Mouse (Mus musculus): ENCODE measurements around the gene Defb26.

Defb26 gene

DNA sequence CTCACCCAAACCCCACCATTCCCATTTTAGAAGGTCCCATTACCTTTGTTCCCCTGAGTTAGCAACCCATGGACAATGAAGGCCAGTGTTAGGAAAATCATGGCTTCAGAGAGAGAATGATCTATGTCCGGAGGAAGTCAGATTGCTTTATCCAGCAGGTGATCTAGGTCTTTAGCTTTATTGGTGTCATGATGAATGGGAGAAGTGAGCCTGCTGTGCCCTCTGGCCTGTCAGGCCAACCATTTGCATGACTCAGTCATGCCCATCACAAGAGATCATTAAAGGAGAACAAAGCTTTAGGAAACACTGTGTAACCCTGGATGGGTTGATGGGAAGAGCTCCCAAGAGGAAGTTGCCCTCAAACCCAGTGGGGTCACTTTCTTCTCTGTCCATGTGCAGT, at the start of gene Defb26:
Gene Defb26, minus strand, starts transcription at position 101 of the 400 bp plus-strand sequence.
- DNase-seq (ENCODE audit: low read depth in 1 of 2, low spot score in 2 of 2): no peak

- no peak for DNase-seq (ENCODE audit: low read depth in 1 of 2, low spot score in 2 of 2)
Measured at GRCm38 (mm10) chr2:152556655-152557054, 45.2 kb upstream of the Defb26 start.

- no peak for DNase-seq (ENCODE audit: low read depth in 1 of 2, low spot score in 2 of 2)
Measured at GRCm38 (mm10) chr2:152553774-152554423, 42.4 kb upstream of the Defb26 start.

- DNase-seq (ENCODE audit: low read depth in 1 of 2, low spot score in 2 of 2): no peak
Measured at GRCm38 (mm10) chr2:152548124-152548523, 36.6 kb upstream of the Defb26 start.

- DNase-seq (ENCODE audit: low read depth in 1 of 2, low spot score in 2 of 2): no peak
Measured at GRCm38 (mm10) chr2:152544691-152545090, 33.2 kb upstream of the Defb26 start.

- DNase-seq (ENCODE audit: low read depth in 1 of 2, low spot score in 2 of 2): no peak
Measured at GRCm38 (mm10) chr2:152543478-152543877, 32.0 kb upstream of the Defb26 start.

DNA sequence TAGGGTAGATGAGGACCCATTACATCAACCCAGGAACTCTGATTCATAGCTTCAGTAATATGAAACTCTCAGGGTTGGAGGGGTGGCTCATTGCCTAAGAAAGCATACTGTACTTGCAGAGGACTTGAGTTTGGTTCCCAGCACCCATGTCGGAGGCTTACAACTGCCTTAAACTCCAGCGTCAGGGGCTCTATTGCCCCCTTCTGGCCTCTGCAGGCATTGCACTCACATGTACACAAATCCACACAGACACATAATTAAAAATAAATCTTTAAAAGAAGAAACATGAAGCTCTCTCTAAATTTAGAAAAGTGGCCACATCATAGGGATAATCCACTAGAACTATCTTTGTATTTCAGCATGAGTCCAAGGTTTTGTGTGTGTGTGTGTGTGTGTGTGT, 31.4 kb upstream of the Defb26 start:
- no peak for DNase-seq (ENCODE audit: low read depth in 1 of 2, low spot score in 2 of 2)

- peak; percentile 3 to 16 for DNase-seq (ENCODE audit: low read depth in 1 of 2, low spot score in 2 of 2)
Measured at GRCm38 (mm10) chr2:152541979-152542378, 30.5 kb upstream of the Defb26 start.

- DNase-seq (ENCODE audit: low read depth in 1 of 2, low spot score in 2 of 2): no peak
Measured at GRCm38 (mm10) chr2:152539944-152540710, 28.6 kb upstream of the Defb26 start, which contains the start of gene Defb29. Gene Defb29 (minus strand): TSS chr2:152540098.

- no peak for DNase-seq (ENCODE audit: low read depth in 1 of 2, low spot score in 2 of 2)
Measured at GRCm38 (mm10) chr2:152517981-152518380, 6.5 kb upstream of the Defb26 start, which contains the start of gene Defb28. Gene Defb28 (plus strand): TSS chr2:152518255.

DNA sequence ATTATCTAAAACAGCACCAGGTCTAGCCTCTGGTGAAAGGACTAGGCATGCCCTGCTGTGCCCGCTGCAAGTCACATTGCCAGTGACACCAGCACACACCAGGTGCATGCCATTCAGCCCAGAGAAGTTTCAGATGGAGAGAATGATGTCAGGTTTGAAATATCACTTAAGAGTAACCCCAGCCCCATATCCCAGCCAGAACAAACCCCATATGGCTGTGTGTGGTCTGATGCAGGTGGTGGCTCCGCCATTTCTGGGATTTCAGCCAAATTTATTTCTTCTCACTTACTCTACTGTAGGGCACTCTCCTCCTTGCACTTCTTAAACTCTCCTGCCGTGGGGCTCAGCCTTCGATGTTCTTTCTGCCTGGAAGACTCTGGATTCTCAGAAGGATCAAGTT, 4.6 kb upstream of the Defb26 start:
- DNase-seq (ENCODE audit: low read depth in 1 of 2, low spot score in 2 of 2): no peak

DNA sequence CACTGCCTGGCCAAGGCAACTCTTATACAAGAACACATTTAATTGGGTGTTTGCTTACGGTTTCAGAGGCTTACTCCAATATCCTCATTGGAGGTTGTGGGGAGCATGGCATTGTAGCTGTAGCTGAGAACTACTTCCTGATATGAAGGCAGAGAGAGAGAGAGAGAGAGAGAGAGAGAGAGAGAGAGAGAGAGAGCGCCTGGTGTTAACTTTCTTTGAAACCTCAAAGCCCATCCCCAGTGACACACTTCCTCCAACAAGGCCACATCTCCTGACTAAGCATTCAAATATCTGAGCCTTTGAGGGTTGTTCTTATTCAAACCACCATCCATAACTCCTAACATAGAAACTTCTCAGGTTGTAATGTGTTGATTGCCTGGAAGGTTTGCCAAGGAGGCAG, 7.5 kb downstream of the Defb26 start:
- no peak for DNase-seq (ENCODE audit: low read depth in 1 of 2, low spot score in 2 of 2)

GRCm38 (mm10) chr2:152500863-152501229, 10.6 kb downstream of the Defb26 start:
- no peak for DNase-seq (ENCODE audit: low read depth in 1 of 2, low spot score in 2 of 2)

DNA sequence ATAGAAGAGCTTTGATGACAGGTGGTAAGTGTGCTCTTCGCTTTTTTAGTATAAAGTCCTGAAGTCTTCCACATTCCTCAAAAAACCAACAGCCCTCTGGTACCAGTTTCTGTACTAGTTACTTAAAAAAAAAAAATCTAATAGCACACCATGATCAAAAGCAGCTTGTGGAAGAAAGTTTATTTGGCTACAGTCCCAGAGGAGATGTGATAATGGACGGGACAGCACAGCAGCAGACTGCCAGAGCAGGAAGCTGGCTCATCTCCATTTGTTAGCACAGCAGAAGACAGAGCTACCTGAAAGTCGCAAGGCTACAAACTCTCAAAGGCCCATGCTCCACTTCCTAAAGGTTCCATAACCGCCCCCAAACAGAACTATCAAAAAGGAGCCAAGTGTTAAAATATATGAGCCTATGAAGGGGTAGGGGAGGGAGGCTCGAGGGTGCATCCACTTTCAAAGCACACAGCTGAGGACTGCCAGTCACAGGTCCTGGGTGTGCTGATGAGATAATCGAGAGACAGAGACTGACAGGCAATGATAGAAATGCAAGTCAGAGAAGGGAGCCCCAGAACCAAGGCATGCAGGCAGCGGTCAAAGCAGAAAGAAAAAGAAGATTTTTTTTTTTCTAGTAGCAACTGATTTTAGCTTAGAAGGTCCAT, 11.2 kb downstream of the Defb26 start:
- no peak for DNase-seq (ENCODE audit: low read depth in 1 of 2, low spot score in 2 of 2)

DNA sequence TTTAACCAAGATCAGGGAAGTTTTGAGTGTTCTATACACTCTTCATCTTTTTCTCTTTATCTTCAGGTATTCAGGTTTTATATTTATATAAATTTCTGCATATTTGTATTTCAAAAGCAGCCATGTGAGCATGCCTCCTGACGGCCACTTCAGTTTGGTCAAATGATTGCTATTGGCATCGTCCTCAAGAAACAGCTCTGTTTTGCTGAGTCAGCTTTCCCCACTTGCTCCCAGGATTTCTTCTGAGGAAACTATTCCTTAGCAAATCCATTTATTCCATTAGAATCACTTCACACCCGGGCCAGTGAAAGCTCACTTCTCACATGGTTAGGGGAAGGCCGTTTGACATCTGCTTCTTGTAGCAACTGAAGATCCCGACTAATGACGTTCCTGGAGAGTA, 13.5 kb downstream of the Defb26 start:
- no peak for DNase-seq (ENCODE audit: low read depth in 1 of 2, low spot score in 2 of 2)

DNA sequence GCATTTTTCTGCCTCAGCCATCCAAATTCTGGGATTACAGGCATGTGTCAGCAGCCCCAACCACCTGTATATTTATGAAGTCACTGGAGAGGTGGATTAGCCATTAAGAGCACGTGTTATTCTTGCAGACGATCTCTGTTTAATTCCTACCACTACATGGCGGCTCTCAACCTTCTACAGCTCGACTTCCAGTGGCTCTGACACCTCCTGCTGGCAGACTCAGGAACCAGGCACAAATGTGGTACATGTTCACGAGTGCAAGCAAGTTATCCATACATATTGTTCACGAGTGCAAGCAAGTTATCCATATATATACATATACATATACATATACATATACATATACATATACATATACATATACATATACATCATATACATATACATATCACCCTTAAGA, 18.3 kb downstream of the Defb26 start:
- no peak for DNase-seq (ENCODE audit: low read depth in 1 of 2, low spot score in 2 of 2)

GRCm38 (mm10) chr2:152490038-152490437, 21.5 kb downstream of the Defb26 start, which contains the start of gene Defb22:
Gene Defb22 (minus strand): TSS chr2:152490138.
- DNase-seq (ENCODE audit: low read depth in 1 of 2, low spot score in 2 of 2): no peak

DNA sequence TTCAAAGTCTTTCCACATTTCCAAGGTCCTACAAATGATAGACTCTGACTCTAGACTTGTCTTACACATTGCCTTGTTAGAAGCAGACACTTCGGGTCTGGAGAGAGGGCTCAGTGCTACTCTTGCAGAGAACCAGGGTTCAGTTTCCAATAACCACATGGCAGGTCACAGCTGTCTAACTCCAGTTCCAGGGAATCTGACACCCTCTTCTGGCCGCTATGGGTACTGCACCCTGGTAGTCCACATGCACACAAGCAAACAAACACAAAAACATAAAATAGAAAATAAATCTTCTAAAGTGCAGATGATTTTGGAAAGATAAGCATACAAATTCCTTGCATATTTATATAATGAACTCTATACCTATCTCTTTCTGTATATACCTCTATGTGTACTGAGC, 24.5 kb downstream of the Defb26 start:
- DNase-seq (ENCODE audit: low read depth in 1 of 2, low spot score in 2 of 2): no peak

- DNase-seq (ENCODE audit: low read depth in 1 of 2, low spot score in 2 of 2): no peak
Measured at GRCm38 (mm10) chr2:152481726-152482125, 29.8 kb downstream of the Defb26 start.

GRCm38 (mm10) chr2:152480881-152481280, 30.6 kb downstream of the Defb26 start:
- DNase-seq (ENCODE audit: low read depth in 1 of 2, low spot score in 2 of 2): no peak

DNA sequence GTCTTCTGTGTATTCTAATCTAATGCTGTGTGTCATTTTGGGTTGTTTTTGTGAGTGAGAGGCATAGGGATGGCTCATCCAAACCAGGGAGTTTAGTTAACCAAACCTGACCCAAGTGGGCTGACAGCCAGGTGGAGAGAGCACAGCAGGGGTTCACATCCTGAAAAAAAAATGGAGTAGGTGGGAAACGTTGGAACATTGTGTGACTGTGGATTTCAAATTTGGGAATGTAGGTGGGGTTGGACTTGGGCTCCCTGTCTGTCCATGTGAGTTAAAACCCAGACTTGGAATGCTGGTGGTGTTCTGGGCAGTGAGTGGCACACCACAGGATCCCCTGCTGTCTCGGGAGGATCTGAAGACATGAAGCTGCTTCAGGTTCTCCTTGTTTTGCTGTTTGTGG, 34.7 kb downstream of the Defb26 start, which contains the start of gene Defb20:
Gene Defb20, plus strand, starts transcription at position 301 of the 400 bp plus-strand sequence.
- no peak for DNase-seq (ENCODE audit: low read depth in 1 of 2, low spot score in 2 of 2)

- DNase-seq (ENCODE audit: low read depth in 1 of 2, low spot score in 2 of 2): no peak
Measured at GRCm38 (mm10) chr2:152472434-152472833, 39.1 kb downstream of the Defb26 start.

Data from monocyte, adult 2 months (primary cell).